Mouse (Mus musculus) cerebellum, adult 2 months (tissue): ENCODE measurements at regions not wholly inside any gene's neighbourhood (a gene's known extent, or its start where the extent isn't known, plus 50 kb on each side); places are given as distances from the start of the nearest gene placed in this dataset.
"Not testable (repeated sequence)": the region's sequence is repeated elsewhere in the genome, so short reads cannot be mapped to it uniquely, and the experiment has no call there.

ENCODE experiments used
- DNase-seq, 2 experiments: peaks; one replicate each; pipeline ENCODE4 v3.0.0; 2021
- H3K27ac ChIP-seq: fragments of 200-500 bp; 2 replicates; pipeline ENCODE4 v1.5.1; 2012; ENCODE audit warnings: low read length, control low read depth, inconsistent platforms; ENCODE audit not compliant: insufficient read depth
- H3K27me3 ChIP-seq: fragments of 200-500 bp; 2 replicates; pipeline ENCODE4 v1.6.1; 2012; ENCODE audit warnings: inconsistent platforms, mild to moderate bottlenecking, low read length, moderate library complexity; ENCODE audit not compliant: control insufficient read depth, insufficient read depth
- H3K4me1 ChIP-seq: fragments of 200-500 bp; 2 replicates; pipeline ENCODE4 v1.6.1; 2011; ENCODE audit warnings: low read length; ENCODE audit not compliant: control insufficient read depth, insufficient read depth
- H3K4me3 ChIP-seq: fragments of 200-500 bp; replicated peaks from 2 replicates; pipeline ENCODE3; 2011; ENCODE audit warnings: mild to moderate bottlenecking, low read depth, low read length, control low read depth; ENCODE audit not compliant: insufficient read depth
- CTCF ChIP-seq: fragments of 200-500 bp; IDR thresholded peaks from 2 replicates; pipeline ENCODE4 v1.5.1; 2011; ENCODE audit warnings: low read depth, mild to moderate bottlenecking, control low read depth, low read length, moderate library complexity, borderline replicate concordance; ENCODE audit not compliant: insufficient read depth
- POLR2A ChIP-seq: fragments of 200-500 bp; IDR thresholded peaks from 2 replicates; pipeline ENCODE4 v1.6.1; 2011; ENCODE audit warnings: low read length, control low read depth, borderline replicate concordance; ENCODE audit not compliant: insufficient read depth
- WGBS: fragments of 180-500 bp; shearing (Covaris S2); methylation state at CpG from one replicate; pipeline ENCODE4 v1.1.7; 2018; 5-methylcytosine and 5-hydroxymethylcytosine counted together

DNA sequence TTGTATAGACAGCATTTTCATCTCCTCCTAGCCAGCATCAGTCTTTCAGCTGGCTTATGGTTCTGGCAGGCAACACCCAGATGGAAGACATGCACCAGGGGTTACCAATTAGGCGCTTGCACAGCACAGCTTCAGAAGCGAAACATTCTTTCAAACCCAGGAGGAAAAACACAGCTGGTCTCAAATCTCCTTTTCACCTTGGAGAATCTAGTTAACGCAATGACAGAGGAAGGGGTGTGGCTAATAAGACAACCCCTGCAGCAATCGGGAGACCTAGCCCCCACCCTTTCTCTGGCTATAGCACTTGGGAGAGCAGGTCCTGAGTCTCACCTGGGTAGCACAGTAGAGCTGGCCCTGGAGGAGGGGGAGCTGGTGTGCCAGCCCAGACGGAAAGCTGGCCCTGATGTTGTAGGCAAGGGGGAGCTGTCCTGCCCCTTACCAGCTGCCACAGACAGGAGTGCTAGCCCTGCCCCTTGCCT lies 84.4 kb upstream of the Thpo start:
- WGBS: 66% methylated on average over 5 of the region's 5 CpGs
- DNase-seq: no peak
- no peaks in the 10 kb centered on the region for H3K27me3 ChIP-seq
- H3K27ac ChIP-seq: no peak overlapping the region
- H3K4me3 ChIP-seq: no peak overlapping the region
- peaks cover 4% of the 10 kb centered on the region for H3K4me1 ChIP-seq
- TF ChIP-seq POLR2A: no peak
- TF ChIP-seq CTCF: no peak

DNA sequence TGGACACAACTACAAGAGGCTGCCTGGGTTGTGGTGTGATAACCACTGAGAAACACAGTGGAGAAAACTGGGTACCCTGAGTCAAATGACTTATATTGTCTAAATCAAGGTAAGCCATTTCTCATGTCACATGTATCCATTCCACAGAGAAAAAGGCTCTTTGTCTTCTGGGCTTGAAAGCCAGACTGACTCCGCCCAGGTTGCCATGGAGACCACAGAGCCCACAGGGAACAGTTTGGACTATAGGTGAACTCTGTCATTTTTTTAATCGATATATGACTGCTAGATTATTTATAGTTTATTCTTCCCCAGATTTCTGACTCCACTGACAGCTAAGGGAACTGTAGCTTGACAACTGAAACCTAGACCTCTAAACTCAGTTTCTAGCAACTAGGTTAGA lies 80.7 kb upstream of the Thpo start:
- TF ChIP-seq CTCF (no peak), POLR2A (no peak)
- no peak for DNase-seq
- no peak overlapping the region for H3K27ac ChIP-seq
- H3K4me1 ChIP-seq: no peaks in the 10 kb centered on the region
- no peaks in the 10 kb centered on the region for H3K27me3 ChIP-seq
- 67% methylated on average over 2 of the region's 2 CpGs for WGBS
- no peak overlapping the region for H3K4me3 ChIP-seq

DNA sequence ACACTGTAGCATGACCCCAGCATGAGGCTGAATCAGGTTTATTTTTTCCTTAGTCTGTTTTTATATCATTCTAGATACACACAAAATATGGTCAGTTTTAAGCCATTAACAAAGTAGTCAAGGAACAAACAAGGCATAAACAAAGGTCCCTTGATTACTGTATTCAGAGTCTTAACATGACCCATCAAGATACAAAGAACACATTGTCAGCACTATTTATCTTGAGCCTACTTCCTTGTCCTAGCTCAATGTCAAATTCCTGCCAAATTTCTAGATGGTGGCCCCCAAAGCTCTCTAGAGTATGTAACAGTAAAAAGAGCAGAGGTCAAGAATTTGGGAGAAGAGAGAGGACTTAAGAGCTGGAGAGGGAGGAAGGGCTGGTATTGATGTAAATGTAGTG lies 79.9 kb upstream of the Thpo start:
- H3K27ac ChIP-seq: no peak overlapping the region
- no peak for TF ChIP-seq POLR2A
- TF ChIP-seq CTCF: no peak
- no peak for DNase-seq
- no peak overlapping the region for H3K4me3 ChIP-seq
- H3K27me3 ChIP-seq: no peaks in the 10 kb centered on the region
- no peaks in the 10 kb centered on the region for H3K4me1 ChIP-seq

DNA sequence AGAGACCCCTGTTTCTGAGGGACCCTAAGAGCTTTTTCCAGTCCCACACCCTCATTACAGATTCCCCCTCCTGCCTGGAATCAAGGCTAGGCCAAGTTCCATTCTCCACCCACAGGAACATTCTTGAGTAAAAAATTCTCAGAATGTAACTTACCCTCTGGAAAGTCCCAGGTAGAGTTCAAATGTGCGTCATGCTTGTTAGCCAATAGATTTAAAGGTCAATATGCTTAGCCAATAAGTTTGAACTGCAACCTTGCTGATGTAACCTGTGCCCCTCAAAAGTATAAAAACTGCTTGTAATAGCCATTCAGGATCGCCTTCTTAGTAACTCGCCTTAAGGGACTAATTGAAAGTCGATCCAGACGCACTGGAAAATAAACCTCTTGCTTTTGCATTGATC lies 77.7 kb upstream of the Thpo start:
- not testable (repeated sequence) for H3K27me3 ChIP-seq, H3K4me3 ChIP-seq, DNase-seq, H3K27ac ChIP-seq, H3K4me1 ChIP-seq
- 84% methylated on average over 5 of the region's 5 CpGs for WGBS

DNA sequence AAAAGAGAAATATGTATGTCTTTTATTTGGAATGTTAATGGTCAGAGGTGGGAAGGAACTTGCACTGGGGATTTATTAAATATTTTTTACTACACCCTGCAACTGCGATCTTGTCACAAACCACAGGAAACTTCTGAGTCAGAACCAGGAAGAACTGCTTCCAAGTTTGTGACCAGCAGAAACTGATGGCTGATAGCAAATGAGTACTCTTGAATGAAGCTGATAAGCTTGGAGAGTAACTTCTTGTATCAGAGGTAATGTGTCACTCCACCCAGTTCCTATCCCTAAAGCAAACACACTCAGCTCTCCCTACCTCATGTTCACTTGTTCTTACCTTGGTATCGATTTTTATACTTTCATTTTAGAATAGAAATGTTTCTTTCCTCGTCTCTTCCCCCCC lies 76.0 kb upstream of the Thpo start:
- no peak for DNase-seq
- Histone ChIP-seq H3K27ac (no peak overlapping the region), H3K4me3 (no peak overlapping the region), H3K27me3 (no peaks in the 10 kb centered on the region), H3K4me1 (0 out of 2 replicates have a peak, but pooled peaks cover 1% of the 10 kb centered on the region)
- TF ChIP-seq POLR2A: no peak
- no peak for TF ChIP-seq CTCF
- WGBS: 80% methylated on average over 3 of the region's 3 CpGs

DNA sequence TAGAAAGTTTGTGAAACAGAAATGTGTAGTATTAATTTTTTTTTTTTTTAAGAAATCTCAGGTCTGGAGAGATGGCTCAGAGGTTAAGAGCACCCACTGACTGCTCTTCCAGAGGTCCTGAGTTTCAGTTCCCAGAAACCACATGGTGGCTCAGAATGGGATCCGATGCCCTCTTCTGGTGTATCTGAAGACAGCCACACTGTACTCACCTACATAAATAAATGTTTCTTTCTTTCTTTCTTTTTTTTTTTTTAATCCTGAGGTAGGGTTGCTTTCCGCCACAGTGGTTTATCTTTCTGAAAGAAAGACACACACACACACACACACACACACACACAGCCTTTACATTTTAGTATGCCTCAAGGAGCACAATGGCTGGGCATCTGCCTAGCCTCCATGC lies 74.0 kb upstream of the Thpo start:
- no peaks in the 10 kb centered on the region for H3K27me3 ChIP-seq
- DNase-seq: no peak
- 95% methylated on average over 2 of the region's 2 CpGs for WGBS
- no peak overlapping the region for H3K4me3 ChIP-seq
- H3K27ac ChIP-seq: no peak overlapping the region
- TF ChIP-seq CTCF (no peak), POLR2A (no peak)
- H3K4me1 ChIP-seq: peaks cover 5% of the 10 kb centered on the region

DNA sequence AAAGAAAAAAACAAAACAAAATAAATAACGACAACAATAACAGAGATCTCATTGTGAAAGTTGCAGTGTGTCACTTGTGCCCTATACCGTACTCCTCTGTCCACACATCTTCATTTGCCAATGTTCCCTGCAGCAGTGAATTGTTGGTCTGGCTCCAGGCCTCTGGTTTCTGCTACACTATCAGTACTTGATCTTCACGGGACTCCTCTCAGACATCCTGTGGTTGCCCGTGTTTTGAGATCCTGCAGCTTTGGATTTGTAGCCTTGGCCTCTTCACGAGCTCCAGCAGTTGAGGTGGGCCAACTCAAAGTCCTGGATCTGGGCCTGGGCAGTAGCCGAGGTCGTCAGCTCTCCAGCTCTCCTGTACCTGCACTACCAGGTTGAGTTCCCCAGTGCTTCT lies 72.4 kb upstream of the Thpo start:
- H3K4me3 ChIP-seq: no peak overlapping the region
- H3K27me3 ChIP-seq: no peaks in the 10 kb centered on the region
- 66% methylated on average over 7 of the region's 7 CpGs for WGBS
- DNase-seq: no peak
- H3K4me1 ChIP-seq: peaks cover 5% of the 10 kb centered on the region
- TF ChIP-seq POLR2A: no peak
- TF ChIP-seq CTCF: no peak
- no peak overlapping the region for H3K27ac ChIP-seq

DNA sequence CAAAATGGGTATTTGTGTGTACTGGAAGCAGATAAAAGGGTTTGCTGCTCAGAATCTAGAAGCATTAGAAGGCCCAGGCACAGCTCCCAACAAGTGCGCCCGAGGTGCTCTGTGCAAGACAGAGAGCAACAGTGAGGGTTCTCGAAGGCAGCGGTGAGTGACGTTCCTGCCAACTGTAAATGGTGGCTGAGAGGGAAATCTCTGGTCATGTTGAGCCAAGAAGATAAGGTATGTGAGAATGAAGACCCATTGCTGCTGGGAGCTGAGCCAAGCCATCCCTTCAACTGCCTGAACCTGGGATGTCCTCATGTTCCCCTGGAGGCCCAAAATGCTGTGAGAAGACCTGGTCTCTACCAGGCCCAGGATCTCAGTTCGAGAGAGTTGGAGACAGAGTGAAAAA lies 71.5 kb upstream of the Thpo start:
- TF ChIP-seq CTCF (no peak), POLR2A (no peak)
- Histone ChIP-seq H3K27ac (no peak overlapping the region), H3K4me1 (peaks cover 5% of the 10 kb centered on the region), H3K27me3 (no peaks in the 10 kb centered on the region), H3K4me3 (no peak overlapping the region)
- DNase-seq: no peak
- 82% methylated on average over 6 of the region's 6 CpGs for WGBS

DNA sequence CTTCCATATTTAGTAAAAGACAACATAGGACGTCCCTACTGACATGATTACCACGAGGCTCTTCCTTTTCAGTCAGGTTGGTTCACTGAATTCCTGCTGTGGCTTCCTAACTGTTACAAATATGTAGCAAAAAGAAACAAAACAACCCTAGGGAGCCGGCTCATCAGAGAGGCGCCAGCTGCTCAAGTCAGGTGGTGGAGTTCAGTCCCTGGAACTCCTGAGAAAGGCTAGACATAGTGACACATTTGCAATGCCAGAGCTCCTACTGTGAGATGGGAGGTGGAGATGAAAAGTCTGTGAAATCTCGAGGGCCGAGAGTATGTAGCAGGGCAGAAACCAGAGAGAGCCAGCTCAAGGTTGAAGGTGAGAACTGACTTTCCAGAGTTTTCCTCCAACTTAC lies 70.8 kb upstream of the Thpo start:
- peak; percentile 23 to 45 for DNase-seq
- 5% methylated on average over 6 of the region's 6 CpGs for WGBS
- TF ChIP-seq POLR2A: no peak
- no peak for TF ChIP-seq CTCF
- H3K4me3 ChIP-seq: no peak overlapping the region
- H3K27me3 ChIP-seq: no peaks in the 10 kb centered on the region
- H3K27ac ChIP-seq: no peak overlapping the region
- H3K4me1 ChIP-seq: peaks cover 5% of the 10 kb centered on the region
